Mouse (Mus musculus) midbrain, embryonic 11.5 days (tissue): ENCODE data around the gene Lsamp. TPM values are rescaled to one million over a fixed set of nuclear protein-coding genes. Genes with fewer than 3 reads are reported as not detected.

ENCODE experiments used
- ATAC-seq: fragments of 200-750 bp; cut with Nextera tagmentation; 2 replicates; pipeline ENCODE4 v1.8.0; 2017; ENCODE audit warnings: moderate TSS enrichment, moderate library complexity; ENCODE audit not compliant: low FRiP score
- DNase-seq: peaks from one replicate; pipeline ENCODE4 v3.0.0; 2015; ENCODE audit warnings: low spot score; ENCODE audit errors: missing footprints
- H3K27ac ChIP-seq: fragments of 300-500 bp; sonication (generic); 2 replicates; pipeline ENCODE4 v1.5.1; 2014; ENCODE audit warnings: low read depth, low read length
- H3K27me3 ChIP-seq: fragments of 300-500 bp; sonication (generic); 2 replicates; pipeline ENCODE4 v1.6.1; 2014; ENCODE audit warnings: mild to moderate bottlenecking, low read length, moderate library complexity, mixed read lengths; ENCODE audit not compliant: control insufficient read depth, insufficient read depth
- H3K36me3 ChIP-seq: fragments of 300-500 bp; sonication (generic); 2 replicates; pipeline ENCODE4 v1.6.1; 2014; ENCODE audit warnings: mild to moderate bottlenecking, low read length, moderate library complexity, mixed read lengths; ENCODE audit not compliant: control insufficient read depth, insufficient read depth
- H3K4me1 ChIP-seq: fragments of 300-500 bp; sonication (generic); 2 replicates; pipeline ENCODE4 v1.6.1; 2014; ENCODE audit warnings: low read length; ENCODE audit not compliant: control insufficient read depth, insufficient read depth
- H3K4me2 ChIP-seq: fragments of 300-500 bp; sonication (generic); 2 replicates; pipeline ENCODE4 v1.6.1; 2014; ENCODE audit warnings: mild to moderate bottlenecking, moderate library complexity
- H3K4me3 ChIP-seq: fragments of 300-500 bp; sonication (generic); 2 replicates; pipeline ENCODE4 v1.5.1; 2014; ENCODE audit warnings: low read depth, low read length
- H3K9ac ChIP-seq: fragments of 300-500 bp; sonication (generic); 2 replicates; pipeline ENCODE4 v1.6.1; 2014; ENCODE audit warnings: low read length
- H3K9me3 ChIP-seq: fragments of 300-500 bp; sonication (generic); 2 replicates; pipeline ENCODE4 v1.6.1; 2016; ENCODE audit warnings: low read length; ENCODE audit not compliant: control insufficient read depth
- WGBS: fragments of 180-500 bp; shearing (Covaris S2); extraction: QIAGEN DNeasy Blood & Tissue Kit; methylation state at CpG from one replicate; pipeline ENCODE4 v1.1.7; 2014; 5-methylcytosine and 5-hydroxymethylcytosine counted together
- polyA plus RNA-seq: library from polyadenylated mRNA; unstranded; fragments of >200 nt; fragmentation: Nextera tagmentation; extraction: Ambion mirVana; gene quantifications from 2 replicates; pipeline ENCODE4 v1.2.1, GENCODE M21; 2014

Lsamp gene
- polyA plus RNA-seq, 1 experiment from 2014 or later, result 13.0 TPM

DNA sequence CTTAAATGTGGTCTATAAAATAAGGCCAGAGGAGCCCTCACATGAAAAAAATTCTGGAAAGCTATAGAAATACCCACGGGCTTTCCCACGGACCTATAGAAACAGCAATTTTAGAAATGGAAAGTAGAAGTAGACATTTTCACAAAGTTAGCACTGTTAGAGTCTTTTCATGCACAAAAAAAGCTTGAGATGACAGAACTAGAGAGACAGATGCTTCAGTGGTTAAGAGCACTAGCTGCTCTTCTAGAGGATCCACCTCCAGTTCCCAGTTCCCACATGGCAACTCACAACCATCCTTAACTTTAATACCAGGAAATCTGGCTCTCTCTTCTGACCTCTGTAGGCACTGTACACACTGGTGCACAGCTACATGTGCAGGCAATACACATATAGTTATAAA is 2049.3 kb downstream of the Lsamp start:
- no peak for ATAC-seq
- Histone ChIP-seq H3K4me1 (no peaks in the 10 kb centered on the region), H3K36me3 (no peaks in the 10 kb centered on the region), H3K4me2 (no peak overlapping the region), H3K27ac (no peak overlapping the region), H3K27me3 (no peaks in the 10 kb centered on the region), H3K9me3 (no peaks in the 10 kb centered on the region), H3K4me3 (no peak overlapping the region), H3K9ac (no peak overlapping the region)
- no peak for DNase-seq
- WGBS, result 97% methylated on average over 2 of the region's 2 CpGs

DNA sequence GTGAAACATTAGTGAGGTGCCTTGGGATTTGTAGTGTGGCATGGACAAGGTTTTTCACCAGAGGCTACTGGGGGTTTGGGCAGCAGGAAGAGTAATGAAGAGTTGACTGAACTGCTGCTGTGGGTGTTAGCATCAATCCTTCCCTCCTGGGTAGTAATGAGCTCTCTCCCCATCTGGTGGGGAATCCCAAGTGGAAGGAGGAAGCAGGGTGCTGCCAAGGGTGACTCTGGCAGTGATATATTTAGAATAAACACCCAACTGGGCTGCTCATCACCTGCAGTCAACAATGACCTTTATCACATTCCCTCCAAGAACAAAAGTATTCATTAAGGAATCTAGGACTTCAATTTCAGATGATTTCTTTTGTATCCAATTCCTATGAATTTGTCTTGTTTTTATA is 2064.0 kb downstream of the Lsamp start:
- no peaks in the 10 kb centered on the region for H3K4me1 ChIP-seq
- H3K27me3 ChIP-seq, result no peaks in the 10 kb centered on the region
- H3K4me3 ChIP-seq, result no peak overlapping the region
- no peaks in the 10 kb centered on the region for H3K36me3 ChIP-seq
- no peaks in the 10 kb centered on the region for H3K9me3 ChIP-seq
- H3K9ac ChIP-seq, result no peak overlapping the region
- ATAC-seq, result no peak
- H3K4me2 ChIP-seq, result no peak overlapping the region
- DNase-seq, result no peak
- H3K27ac ChIP-seq, result no peak overlapping the region

GRCm38 (mm10) chr16:42059927-42060326 is 2075.8 kb downstream of the Lsamp start:
- no peak for DNase-seq
- Histone ChIP-seq H3K9ac (no peak overlapping the region), H3K36me3 (no peaks in the 10 kb centered on the region), H3K27me3 (no peaks in the 10 kb centered on the region), H3K9me3 (no peaks in the 10 kb centered on the region), H3K4me1 (no peaks in the 10 kb centered on the region), H3K4me3 (no peak overlapping the region), H3K27ac (no peak overlapping the region), H3K4me2 (no peak overlapping the region)
- ATAC-seq, result no peak
- WGBS, result 81% methylated on average over 3 of the region's 3 CpGs

- 89% methylated on average over 3 of the region's 3 CpGs for WGBS
- no peaks in the 10 kb centered on the region for H3K27me3 ChIP-seq
- H3K9me3 ChIP-seq, result no peaks in the 10 kb centered on the region
- no peak for ATAC-seq
- H3K4me1 ChIP-seq, result no peaks in the 10 kb centered on the region
- H3K4me3 ChIP-seq, result no peak overlapping the region
- H3K27ac ChIP-seq, result no peak overlapping the region
- H3K4me2 ChIP-seq, result no peak overlapping the region
- no peak for DNase-seq
- no peaks in the 10 kb centered on the region for H3K36me3 ChIP-seq
- no peak overlapping the region for H3K9ac ChIP-seq
Observed at GRCm38 (mm10) chr16:42074325-42074724, 2090.2 kb downstream of the Lsamp start.

- no peak overlapping the region for H3K4me2 ChIP-seq
- no peaks in the 10 kb centered on the region for H3K4me1 ChIP-seq
- H3K4me3 ChIP-seq, result no peak overlapping the region
- no peak for DNase-seq
- H3K27me3 ChIP-seq, result no peaks in the 10 kb centered on the region
- no peaks in the 10 kb centered on the region for H3K9me3 ChIP-seq
- WGBS, result 84% methylated on average over 4 of the region's 4 CpGs
- no peaks in the 10 kb centered on the region for H3K36me3 ChIP-seq
- H3K9ac ChIP-seq, result no peak overlapping the region
- no peak for ATAC-seq
- no peak overlapping the region for H3K27ac ChIP-seq
Observed at GRCm38 (mm10) chr16:42079573-42079972, 2095.4 kb downstream of the Lsamp start.

DNA sequence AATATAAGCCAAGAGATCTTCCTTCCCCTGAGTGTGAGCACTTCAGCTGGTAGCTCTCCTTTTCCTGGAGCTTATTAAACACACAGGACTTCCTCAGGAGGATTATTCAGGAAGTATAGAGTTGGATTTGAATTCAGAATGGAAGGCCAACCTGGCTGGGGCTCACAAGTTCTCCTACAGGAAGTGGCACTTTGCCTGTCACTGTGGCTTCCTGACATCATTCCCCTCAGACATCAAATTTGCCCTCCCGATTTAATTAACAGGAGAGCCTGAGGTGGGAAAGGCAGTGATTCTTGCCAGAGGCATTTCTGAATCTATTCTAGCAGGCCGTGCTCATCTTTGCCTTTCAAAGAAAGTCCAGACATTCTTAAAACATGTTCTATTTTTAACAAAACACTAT is 2097.4 kb downstream of the Lsamp start:
- H3K36me3 ChIP-seq, result no peaks in the 10 kb centered on the region
- no peak overlapping the region for H3K9ac ChIP-seq
- WGBS, result 82% methylated on average over 2 of the region's 2 CpGs
- H3K4me3 ChIP-seq, result no peak overlapping the region
- H3K9me3 ChIP-seq, result no peaks in the 10 kb centered on the region
- H3K27ac ChIP-seq, result no peak overlapping the region
- no peak overlapping the region for H3K4me2 ChIP-seq
- H3K4me1 ChIP-seq, result no peaks in the 10 kb centered on the region
- no peaks in the 10 kb centered on the region for H3K27me3 ChIP-seq
- ATAC-seq (no peak), DNase-seq (no peak)

GRCm38 (mm10) chr16:42097510-42097909 is 2113.3 kb downstream of the Lsamp start:
- no peaks in the 10 kb centered on the region for H3K27me3 ChIP-seq
- H3K4me2 ChIP-seq, result no peak overlapping the region
- DNase-seq, result no peak
- H3K9ac ChIP-seq, result no peak overlapping the region
- 91% methylated on average over 1 of the region's 1 CpGs for WGBS
- no peaks in the 10 kb centered on the region for H3K36me3 ChIP-seq
- ATAC-seq, result no peak
- no peak overlapping the region for H3K27ac ChIP-seq
- H3K9me3 ChIP-seq, result no peaks in the 10 kb centered on the region
- H3K4me3 ChIP-seq, result no peak overlapping the region
- no peaks in the 10 kb centered on the region for H3K4me1 ChIP-seq

DNA sequence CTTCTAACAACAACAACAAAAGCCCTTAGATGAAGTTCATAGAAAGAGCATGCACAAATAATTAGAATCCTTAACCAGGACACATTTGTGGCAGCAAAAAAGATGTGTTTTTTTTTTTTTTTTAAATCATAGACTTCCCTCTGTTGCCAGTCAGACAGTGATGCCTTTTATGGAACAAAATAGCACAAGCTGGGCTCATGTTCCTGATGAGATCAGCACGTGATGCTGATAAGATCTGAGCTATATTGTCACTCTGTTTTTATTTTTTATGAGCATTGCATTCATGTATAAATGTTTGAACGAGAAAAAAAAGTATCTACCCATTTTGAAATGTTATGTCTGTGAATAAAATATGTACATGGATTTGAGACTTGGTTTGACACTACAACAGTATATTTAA is 2118.0 kb downstream of the Lsamp start:
- Histone ChIP-seq H3K36me3 (no peaks in the 10 kb centered on the region), H3K4me3 (no peak overlapping the region), H3K4me1 (no peaks in the 10 kb centered on the region), H3K9ac (no peak overlapping the region), H3K9me3 (no peaks in the 10 kb centered on the region), H3K4me2 (no peak overlapping the region), H3K27me3 (no peaks in the 10 kb centered on the region), H3K27ac (no peak overlapping the region)
- ATAC-seq (no peak), DNase-seq (no peak)
- 76% methylated on average over 2 of the region's 2 CpGs for WGBS

DNA sequence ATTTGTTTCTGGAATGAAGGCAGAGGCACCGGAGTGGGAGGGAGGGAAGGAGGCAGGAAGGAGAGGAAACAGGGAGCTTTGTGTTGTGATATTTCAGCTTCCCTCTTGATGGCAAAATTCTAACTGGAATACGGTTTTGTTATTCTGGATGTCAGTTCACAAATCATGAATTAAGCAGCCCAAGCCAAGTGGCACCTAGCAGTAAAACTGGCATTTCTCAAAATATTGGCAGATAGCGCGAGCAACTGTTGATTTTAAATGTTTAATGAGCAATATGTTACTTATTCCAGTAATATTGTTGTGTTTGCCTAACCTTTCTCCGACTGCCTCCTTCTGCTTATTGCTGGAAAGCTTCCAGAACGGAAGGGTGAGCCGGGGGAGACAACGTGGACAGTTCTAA is 2118.5 kb downstream of the Lsamp start:
- no peaks in the 10 kb centered on the region for H3K36me3 ChIP-seq
- H3K4me2 ChIP-seq, result no peak overlapping the region
- H3K27me3 ChIP-seq, result no peaks in the 10 kb centered on the region
- H3K4me3 ChIP-seq, result no peak overlapping the region
- ATAC-seq (no peak), DNase-seq (no peak)
- H3K4me1 ChIP-seq, result no peaks in the 10 kb centered on the region
- no peak overlapping the region for H3K27ac ChIP-seq
- no peak overlapping the region for H3K9ac ChIP-seq
- 89% methylated on average over 8 of the region's 8 CpGs for WGBS
- H3K9me3 ChIP-seq, result no peaks in the 10 kb centered on the region

- 97% methylated on average over 1 of the region's 1 CpGs for WGBS
- Histone ChIP-seq H3K36me3 (no peaks in the 10 kb centered on the region), H3K4me1 (no peaks in the 10 kb centered on the region), H3K4me3 (no peak overlapping the region), H3K4me2 (no peak overlapping the region), H3K27ac (no peak overlapping the region), H3K9ac (no peak overlapping the region), H3K9me3 (no peaks in the 10 kb centered on the region), H3K27me3 (no peaks in the 10 kb centered on the region)
- no peak for DNase-seq
- ATAC-seq, result no peak
Observed at GRCm38 (mm10) chr16:42112251-42112650, 2128.1 kb downstream of the Lsamp start.
